Mouse (Mus musculus) heart, postnatal 25 days (tissue): Measurements from ENCODE around the gene Fam3b. TPM values are rescaled to one million over a fixed set of nuclear protein-coding genes. Genes with fewer than 3 reads are reported as not detected.

ENCODE experiments used
- DNase-seq: peaks from one replicate; pipeline ENCODE4 v3.0.0; 2022; ENCODE audit warnings: low spot score
- intact Hi-C: fragments of 180-260 bp; cut with DNase I; formaldehyde crosslinking; loops from one replicate; pipeline ENCODE4 v1.15.1; 2025
- total RNA-seq, 2 experiments: library from RNA; stranded (reverse); gene quantifications; 2 replicates each; pipeline ENCODE4 v1.2.3; 2021

The Fam3b gene
- not detected for total RNA-seq

DNA sequence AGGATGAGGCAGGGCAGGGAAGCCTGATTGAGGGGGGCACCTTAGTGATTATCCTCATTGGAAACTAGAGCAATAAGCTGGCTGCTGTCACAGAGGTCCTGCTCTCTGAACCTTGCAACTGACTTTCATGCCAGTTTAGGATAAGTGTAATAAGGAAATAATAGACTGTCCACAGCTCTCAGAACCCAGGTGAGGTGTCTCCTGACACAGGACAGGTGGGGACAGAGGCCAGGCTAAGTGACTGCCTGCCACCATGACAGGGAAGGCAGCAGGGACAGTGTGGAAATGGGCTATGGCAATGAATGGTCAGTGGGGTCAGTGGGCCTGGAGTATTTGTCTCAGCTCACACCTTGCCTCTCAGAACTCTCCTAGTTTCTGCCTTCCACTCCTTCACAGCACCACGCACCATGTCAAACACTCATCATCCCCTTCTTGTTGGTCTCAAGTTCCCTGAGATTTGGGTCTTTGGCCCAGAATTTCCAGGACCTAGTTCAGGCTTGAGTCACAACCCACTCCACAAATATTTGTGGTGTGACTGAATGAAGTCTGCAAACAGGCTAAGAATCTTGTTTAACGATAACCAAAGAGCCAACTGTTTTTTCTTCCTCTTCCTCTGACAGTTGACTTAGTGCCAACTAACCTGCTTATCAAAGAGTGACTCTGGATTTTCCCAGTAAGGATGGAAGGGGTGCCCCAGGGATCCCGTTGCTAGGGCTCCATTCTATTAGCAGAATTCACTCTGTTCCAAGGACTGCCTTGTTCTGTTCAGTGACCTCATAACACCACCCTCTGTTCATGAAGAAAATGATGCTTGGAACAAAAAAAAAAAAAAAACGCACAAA, at the start of gene Fam3b:
Gene Fam3b (minus strand): TSS at position 718 of the 842 bp plus-strand sequence.
- DNase-seq, result no peak
- intact Hi-C loops, result no loop called here

DNA sequence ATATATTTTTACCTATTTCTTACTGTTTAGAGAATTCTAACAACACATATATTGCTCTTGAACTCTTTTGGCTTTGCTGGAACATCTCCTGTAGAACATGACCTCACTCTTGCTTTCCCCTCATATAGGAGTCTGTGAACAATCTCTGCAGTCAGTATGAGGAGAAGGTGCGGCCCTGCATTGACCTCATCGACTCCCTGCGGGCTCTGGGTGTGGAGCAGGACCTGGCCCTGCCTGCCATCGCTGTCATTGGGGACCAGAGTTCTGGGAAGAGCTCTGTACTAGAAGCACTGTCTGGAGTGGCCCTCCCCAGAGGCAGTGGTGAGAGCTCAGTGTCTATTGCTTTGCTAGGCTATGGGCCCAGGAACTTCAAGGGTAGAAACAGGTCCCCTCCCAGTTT, 29.7 kb upstream of the Fam3b start:
- DNase-seq, result no peak
- intact Hi-C loops, result no loop called here

DNA sequence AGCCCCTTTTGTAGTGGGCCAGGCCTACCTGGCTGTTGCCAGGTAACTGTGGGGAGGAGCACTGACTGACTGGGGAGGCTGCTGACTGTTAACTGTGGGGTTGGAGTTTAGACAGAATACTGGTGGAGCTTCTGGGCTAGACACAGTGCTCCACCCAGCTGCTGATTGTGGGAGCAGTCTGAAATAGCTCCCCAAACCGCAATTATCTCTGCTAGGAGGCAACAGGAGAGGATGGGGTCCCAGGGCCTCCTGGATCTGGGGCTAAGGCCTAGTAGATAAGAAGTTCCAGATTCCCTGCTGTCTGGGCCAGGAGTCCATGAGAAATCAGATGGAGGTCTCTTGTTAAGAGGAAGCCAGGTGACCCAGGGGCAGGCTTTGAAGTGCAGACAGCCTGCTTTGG, 22.2 kb upstream of the Fam3b start:
- intact Hi-C loops, result no loop called here
- no peak for DNase-seq

DNA sequence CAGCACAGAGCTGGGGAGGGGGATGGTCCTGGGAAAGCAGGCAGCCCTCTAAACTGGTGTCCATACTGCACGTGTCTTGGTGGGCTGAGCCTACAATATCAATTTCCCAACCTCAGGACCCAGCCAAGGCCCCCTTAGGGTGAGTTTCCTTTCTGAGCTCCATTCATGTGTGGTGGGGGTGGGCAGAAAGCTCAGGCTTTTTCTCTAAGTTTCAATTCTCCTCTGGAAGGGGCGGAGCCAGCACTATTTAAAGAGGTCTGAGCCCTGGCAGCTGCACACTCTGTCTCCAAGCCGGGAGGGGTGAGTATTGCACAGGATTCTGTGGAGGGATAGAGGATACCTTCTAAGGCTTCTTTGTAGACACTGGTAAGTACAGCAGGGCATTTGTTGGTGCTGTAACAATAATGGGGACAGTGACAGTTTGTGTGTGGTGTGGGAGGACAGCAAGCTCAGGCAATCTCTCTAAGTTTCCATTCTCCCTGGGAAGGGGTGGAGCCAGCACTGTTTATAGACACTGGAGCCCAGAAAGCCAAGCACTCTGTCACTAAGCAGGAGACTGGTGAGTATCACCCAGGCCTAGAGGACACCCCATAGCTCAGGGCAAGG, 21.3 kb upstream of the Fam3b start:
- intact Hi-C loops, result no loop called here

DNA sequence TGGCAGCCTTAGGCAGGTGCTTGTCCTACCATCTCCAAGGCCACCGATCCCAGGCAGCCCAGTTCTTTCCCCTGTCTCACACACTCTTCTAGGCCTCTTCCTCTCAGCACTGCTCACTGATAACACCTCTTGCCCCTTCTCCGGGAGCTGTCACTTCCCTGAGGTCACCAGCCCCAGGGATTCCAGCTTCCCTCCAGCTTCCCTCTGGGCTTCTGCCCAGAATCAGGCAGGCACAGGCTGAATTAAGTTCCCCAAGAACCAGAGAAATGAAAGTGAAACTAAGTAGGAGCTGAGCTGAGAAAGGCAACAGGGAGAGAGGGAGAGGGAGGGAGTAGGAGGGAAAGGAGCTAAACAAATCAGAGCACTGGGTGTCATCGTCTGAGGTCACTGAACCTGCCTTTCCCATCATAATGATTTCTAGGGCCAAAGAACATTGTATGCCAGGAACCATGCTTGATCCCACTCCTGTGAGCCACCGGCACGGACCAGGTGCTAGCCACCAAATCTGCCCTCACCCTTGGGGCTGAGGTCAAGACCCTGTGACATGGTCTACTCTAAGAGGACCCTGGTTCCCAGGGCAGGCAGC, 20.4 kb upstream of the Fam3b start:
- DNase-seq, result peak; percentile 65
- intact Hi-C loops, result loop anchor here (5.0 kb wide), 1 partner anchor 73 kb away; the partner anchor contains the start of gene Mx1

More for the DNA sequence above, 21.3 kb upstream of the Fam3b start:
- peak; percentile 48 for DNase-seq

DNA sequence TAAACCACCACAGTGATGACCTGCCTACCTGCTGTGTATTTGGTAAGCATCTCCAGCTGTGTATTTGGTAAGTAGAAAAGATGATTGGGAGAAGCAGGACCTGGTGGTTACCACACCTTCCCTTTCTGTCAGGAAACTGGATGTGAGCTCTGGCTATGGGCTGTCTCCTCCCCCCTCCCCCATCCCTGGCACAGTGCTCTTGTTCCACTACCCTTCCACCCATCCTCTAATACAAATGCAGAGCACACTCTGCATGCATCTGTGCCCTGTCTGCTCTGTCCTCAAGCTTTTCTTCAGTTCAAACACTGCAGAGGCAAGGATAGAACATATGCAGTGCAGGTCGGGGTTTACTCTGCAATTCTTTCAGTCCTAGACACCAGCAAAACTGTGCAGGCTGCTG, 19.8 kb upstream of the Fam3b start:
- no peak for DNase-seq

DNA sequence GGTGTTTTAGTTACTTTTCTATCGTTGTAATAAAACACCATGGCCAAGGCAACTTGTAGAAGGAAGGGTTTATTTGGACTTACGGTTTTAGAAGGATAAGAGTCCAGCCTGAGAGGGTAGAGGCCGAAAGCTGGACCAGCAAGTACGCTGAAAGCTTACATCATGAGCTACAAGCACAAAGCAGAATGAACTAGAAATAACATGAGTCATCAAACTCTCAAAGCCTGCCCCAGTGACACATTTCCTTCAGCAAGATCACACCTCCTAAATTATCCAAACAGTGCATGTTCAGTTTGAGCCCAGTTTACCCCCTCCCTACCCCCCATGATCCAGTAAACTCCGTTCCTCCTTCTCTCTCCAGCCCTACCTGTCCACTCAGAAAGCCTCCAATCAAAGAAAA, 19.1 kb upstream of the Fam3b start:
- intact Hi-C loops, result loop anchor here (5.0 kb wide), 1 partner anchor 71 kb away; the partner anchor contains the start of gene Mx1
- DNase-seq, result no peak

More for the DNA sequence above, 19.8 kb upstream of the Fam3b start:
- intact Hi-C loops, result loop anchor here (5.0 kb wide), 1 partner anchor 72 kb away; the partner anchor contains the start of gene Mx1

DNA sequence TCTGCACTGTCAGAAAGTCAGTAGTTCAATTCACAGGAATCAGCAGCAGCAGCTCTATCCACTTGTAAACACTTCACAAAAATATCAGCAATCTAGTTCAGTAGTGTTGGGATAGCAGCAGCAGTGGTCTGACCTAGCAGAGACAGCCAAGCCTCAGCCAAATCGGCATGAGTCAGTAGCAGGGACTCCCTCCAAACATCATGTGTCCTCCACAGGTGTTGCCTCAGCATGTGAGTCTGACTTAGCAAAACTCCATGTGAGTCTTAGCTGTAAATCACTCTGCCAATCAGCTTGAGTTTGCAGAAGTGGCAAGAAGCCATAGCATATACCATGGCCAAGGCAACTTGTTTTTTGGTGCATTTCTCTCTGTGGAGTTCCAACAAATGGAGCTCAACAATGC, 18.5 kb upstream of the Fam3b start:
- DNase-seq, result no peak
- intact Hi-C loops, result loop anchor here (5.0 kb wide), 1 partner anchor 71 kb away; the partner anchor contains the start of gene Mx1

DNA sequence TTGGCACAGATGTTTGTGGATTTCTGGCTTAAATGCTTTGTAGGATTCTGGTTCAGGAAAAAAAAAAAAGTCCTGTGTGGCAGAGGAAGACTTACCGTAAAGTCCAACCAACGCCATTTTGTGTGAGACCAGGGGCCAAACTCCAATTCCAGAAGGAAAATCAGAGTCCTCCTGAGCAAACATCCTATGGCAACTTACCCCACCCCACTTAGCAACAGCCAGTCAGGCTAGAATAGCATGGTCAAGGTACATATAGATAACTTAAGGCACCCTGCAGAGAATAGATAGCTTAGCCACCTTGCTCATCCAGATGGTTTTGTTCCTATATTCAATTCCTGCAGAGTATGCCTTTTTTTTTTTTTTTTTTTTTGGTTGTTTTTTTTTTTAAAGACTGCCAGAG, 14.6 kb upstream of the Fam3b start:
- intact Hi-C loops, result loop anchor here (10.0 kb wide), 1 partner anchor 246 kb away; no protein-coding TSS in a partner anchor
- no peak for DNase-seq

DNA sequence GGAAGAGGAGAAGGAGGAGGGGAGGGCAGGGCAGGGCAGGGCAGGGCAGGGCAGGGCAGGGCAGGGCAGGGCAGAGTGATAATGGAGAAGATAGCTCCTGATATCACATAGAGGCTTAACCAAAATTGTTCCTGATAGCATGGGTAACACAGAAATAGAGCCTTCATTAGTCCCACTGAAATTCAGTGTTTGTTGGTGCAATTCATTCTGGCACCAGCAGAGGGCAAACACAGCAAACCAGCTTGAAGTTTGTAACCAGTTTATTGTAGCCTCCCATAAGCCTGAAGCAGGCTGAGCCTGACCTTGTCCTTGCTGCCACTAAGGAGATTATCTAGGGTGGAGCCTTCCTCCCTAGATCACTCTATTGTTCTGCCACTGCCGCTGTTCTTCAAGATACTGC, 8.4 kb upstream of the Fam3b start:
- intact Hi-C loops, result loop anchor here (2.0 to 10.0 kb wide), 2 partner anchors 70 to 252 kb away; no protein-coding TSS in a partner anchor
- DNase-seq, result no peak

DNA sequence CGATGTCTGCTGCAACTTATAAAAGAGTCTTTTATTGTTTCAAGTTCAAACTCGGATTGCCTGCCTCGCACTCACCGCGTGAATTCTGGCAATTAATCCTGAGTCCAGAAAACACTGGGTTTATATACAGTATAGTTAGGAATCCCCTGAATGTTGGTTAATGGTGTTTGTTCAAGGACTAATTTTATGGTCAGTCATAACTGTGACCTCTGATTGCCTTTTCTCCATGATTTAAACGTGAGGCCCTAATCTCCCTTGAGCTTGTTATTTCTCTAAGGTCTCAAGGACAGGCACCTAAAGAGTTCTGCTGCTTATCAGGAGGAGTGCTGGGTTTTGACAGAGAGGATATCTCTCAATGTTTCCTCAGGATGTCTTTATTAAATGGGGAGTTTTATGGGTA, 7.4 kb upstream of the Fam3b start:
- no peak for DNase-seq
- intact Hi-C loops, result loop anchor here (2.0 to 10.0 kb wide), 2 partner anchors 71 to 253 kb away; no protein-coding TSS in a partner anchor

DNA sequence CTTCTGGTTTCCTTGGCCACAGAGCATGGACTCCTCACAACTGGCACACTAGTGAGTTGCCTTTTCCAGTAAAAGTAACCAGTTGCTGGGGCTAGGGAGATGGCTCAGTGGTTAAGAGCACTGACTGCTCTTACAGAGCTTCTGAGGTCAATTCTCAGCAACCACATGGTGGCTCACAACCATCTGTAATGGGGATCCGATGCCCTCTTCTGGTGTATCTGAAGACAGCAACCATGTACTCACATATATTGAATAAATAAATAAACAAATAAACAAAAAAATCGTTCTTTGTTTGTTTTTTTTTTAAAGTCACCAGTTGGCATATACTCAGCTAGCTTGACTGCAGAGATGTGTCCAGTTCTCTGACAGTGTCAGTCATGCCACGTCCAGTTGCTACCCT, 1.7 kb upstream of the Fam3b start:
- intact Hi-C loops, result no loop called here
- no peak for DNase-seq

DNA sequence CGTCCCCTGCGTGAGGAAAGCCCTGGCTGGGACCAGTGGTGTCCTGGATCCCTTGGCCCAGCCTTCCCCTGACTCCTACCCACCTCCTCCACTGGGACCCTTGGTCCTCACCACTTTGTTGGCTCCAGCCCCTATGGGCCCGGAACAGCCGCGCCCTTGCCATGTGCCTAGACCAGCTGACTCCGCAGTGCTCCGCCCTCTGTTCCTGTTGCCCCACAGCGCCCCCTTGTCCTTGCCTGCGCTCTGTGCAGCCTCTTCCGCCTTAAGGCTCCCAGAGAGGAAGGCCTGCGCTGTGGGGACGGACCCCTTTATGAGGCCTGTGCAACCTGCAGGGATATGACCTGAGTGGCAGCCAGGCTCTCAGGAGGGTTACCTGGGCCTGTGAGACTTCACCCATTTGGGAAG, 2.3 kb downstream of the Fam3b start:
- intact Hi-C loops, result no loop called here
- DNase-seq, result no peak

DNA sequence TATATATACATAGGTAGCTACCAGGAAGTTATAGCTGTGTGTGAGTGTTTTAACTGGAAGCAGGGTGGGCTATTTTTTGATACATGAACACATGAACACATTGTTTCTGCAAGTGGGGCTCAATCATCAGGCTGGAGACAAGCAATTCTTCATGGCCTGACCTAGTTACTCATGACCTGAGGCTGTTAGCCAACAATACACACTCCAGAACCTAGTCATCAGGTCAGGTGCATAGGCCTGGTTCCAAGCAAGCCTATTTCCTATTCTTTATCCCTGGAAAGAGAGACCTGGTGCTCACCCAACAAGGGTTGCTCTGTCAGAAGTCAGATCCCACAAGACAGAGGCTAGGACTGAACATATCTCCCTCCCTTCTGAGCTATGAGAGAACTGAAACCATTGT, 3.1 kb downstream of the Fam3b start:
- DNase-seq, result no peak
- intact Hi-C loops, result no loop called here

DNA sequence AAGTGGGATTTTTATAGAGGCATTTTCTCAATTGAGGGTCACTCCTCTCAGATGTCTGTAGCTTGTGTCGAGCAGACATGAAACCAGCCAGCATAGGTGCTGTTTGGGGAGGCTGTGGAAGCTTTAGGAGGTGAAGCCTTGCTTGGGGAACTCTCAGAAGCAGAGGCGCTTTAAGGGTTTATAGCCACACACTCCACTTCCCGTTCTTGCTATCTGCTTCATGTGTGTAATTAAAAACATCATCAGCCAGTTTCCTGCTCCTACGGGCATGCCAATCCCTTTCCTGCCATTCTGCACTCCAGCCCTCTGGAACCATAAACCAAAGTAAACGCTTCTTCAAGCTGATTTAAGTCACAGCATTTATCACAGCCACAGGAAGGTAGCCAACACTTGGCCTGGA, 3.8 kb downstream of the Fam3b start:
- intact Hi-C loops, result no loop called here
- no peak for DNase-seq

DNA sequence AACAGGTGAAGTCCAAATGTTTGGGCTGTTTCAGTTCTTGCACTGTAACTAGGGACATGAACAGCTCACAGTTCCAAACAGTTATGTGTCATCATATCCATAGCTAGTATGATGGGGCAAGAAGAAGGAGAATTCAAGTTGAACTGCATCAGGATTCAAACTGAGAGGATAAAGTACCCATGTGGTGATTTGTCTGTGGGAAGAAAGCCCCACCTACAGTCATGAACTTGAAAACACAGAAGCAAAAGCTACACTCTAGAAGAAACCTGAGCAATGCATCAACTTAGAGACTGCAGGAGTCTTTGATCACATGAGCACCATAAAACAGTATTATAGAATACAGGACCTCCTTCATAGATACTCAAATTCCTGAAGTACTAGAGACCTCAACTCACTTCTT, 6.8 kb downstream of the Fam3b start:
- DNase-seq, result no peak
- intact Hi-C loops, result no loop called here

DNA sequence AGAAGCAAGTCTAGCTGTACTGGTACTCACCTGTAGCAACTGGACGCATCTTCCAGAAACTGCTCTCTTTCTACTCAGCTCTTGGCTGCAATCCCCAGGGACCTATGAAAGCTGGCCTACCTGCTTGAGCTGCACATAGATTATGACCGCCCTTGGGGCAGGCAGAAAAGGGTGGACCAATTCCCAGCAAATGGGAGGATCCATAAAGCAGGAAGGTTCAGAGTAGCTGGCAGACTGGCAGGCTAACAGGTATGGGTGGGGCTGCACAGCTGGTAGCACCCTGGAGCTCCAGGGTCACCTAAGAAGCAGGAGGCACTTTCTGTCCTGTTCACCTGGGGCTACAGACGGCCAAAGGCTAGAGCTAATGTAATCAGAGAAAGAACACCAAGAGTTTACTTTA, 9.8 kb downstream of the Fam3b start:
- intact Hi-C loops, result no loop called here
- no peak for DNase-seq

DNA sequence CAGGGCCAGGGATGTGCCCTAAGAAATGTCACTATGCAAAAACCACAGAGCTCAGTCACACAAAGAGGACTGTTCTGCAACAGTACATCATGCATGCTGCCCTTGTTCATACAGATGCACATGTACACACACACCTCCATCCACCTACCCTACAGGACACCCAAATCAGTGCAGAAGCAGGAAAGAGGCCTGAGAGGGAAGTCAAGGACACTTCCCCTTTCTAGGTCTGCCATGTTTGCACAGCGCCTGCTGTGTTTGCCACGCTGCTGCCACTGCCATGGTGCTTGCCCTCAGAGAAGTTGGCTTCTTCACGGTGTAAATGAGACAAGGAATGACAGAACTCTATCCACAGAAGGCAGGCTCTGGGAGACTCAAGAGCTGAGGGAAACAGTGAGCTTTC, 10.8 kb downstream of the Fam3b start:
- DNase-seq, result no peak
- intact Hi-C loops, result no loop called here

DNA sequence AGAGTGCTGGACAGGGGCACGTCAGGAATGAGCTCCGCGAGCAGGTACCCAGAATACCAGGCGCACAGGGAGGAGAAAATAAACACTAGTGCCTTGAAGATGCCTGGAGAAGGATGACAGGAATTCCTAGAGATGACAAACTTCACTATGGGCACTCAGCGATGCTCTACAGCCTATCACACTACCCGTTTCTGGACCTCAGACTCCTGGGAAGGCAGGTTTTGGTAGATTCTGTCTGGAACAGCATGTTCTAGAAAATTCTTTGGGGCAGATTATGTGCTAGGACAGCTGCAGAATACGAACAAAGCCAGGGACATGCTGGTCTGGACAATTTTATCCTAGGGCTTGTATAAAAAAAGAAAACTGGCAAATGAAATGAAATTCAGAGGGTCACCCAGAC, 13.7 kb downstream of the Fam3b start:
- intact Hi-C loops, result no loop called here
- DNase-seq, result no peak

DNA sequence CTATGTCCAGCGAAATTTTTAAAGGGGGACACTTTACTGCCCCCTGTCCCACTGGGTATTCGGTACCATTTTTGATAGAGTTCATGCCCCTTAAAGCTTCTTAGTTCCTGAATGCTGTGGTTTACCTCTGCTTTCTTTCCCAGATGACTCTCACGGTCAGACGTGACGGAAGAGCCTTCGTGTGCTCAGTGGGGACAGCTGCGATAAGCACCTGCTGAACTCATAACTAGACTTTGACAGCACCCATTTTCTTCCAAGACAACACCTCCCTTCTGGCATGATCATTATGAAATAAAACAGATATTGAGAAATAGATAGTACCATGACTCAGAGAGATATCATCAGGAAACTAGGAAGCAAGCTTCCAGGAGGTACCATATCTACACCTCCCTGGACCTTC, 15.2 kb downstream of the Fam3b start:
- intact Hi-C loops, result no loop called here
- DNase-seq, result no peak

DNA sequence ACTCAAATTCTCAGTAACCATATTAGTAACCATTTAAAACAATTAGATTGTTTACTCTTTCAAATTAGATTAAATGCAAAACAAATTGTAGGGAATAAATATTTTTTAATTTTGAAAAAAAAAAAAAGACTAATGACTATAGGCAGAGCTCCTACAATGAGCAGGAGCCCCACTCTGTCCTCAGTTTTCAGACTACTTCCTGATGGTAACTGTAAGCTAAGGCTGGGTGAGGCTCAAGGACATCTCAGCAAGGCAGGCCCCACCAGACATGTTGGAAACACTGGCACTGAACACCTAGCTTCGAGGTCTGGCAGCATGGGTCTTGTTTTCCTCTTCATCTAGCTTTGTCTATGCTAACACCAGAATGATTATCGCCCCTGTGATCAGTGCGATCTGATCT, 16.5 kb downstream of the Fam3b start:
- DNase-seq, result no peak
- intact Hi-C loops, result no loop called here
